Mouse (Mus musculus): ENCODE measurements around the gene Alpl.

DNA sequence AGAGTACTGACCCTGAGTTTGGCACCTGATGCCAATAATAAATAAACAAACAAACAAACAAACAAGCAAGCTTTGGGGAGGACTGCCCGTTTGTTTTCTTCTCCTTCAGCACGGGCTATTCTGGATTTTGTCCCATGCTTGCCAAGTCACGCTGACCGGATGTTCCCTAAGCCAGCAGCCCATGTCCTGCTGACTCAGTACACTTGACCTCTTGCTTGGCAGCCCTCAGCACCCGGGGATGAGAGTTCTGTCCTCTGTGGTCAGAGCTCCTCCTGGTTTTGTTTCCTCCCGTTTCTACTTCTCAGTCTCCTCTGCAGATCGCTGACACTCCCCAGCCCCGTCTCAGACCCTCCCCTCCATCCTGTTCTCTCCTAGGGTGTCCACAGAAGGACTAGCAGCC is 41.6 kb upstream of the Alpl start:
- no peak for TF ChIP-seq CTCF (IDR thresholded peaks at IDR 0.05; ENCODE audit: insufficient read depth, low read depth, low read length)
- TF ChIP-seq POLR2A (IDR thresholded peaks at IDR 0.05; ENCODE audit: insufficient read depth, low read depth, low read length) = no peak
